Mouse (Mus musculus) olfactory bulb, adult 2 months (tissue): ENCODE measurements at regions not wholly inside any gene's neighbourhood (a gene's known extent, or its start where the extent isn't known, plus 50 kb on each side); places are given as distances from the start of the nearest gene placed in this dataset.

Experiments used
- CTCF ChIP-seq: fragments of 200-500 bp; IDR thresholded peaks from 2 replicates; pipeline ENCODE4 v1.5.1; 2012; ENCODE audit warnings: low read depth, mild to moderate bottlenecking, low read length, moderate library complexity; ENCODE audit not compliant: insufficient read depth
- POLR2A ChIP-seq: fragments of 200-500 bp; IDR thresholded peaks from 2 replicates; pipeline ENCODE4 v1.6.1; 2012; ENCODE audit warnings: mild to moderate bottlenecking, low read depth, low read length, moderate library complexity; ENCODE audit not compliant: insufficient read depth

- no peak for TF ChIP-seq CTCF
- TF ChIP-seq POLR2A, result no peak
These were observed 629.9 kb upstream of the Chrm3 start for GRCm38 (mm10) chr13:10990503-10991025.
